Mouse (Mus musculus): Measurements from ENCODE around the gene Schip1.
"Not testable (repeated sequence)": the region's sequence is repeated elsewhere in the genome, so short reads cannot be mapped to it uniquely, and the experiment has no call there.

Gene Schip1

DNA sequence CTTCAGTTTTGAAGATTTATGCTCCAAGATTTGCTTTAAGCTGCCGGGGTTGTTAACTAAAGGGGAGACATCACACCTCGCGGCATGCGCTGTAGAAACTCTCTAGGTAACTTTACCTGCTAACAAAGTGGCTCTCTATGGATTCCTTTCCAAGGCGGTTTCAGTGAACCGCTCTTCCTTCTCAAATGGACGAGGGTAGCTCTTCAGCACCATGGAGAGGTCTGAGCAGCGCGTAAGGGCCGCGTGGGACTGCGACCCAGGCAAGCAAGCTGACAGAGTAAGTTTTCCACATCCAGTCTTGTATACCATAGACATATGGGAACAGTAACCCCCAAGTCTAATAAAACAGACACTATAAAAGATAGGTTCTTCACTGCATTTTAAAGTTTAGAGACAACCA lies at the start of gene Schip1:
Schip1 (plus strand) TSS at position 72 of the 400 bp plus-strand sequence.
- no peak for DNase-seq (ENCODE audit: extremely low read depth, low read depth)

DNA sequence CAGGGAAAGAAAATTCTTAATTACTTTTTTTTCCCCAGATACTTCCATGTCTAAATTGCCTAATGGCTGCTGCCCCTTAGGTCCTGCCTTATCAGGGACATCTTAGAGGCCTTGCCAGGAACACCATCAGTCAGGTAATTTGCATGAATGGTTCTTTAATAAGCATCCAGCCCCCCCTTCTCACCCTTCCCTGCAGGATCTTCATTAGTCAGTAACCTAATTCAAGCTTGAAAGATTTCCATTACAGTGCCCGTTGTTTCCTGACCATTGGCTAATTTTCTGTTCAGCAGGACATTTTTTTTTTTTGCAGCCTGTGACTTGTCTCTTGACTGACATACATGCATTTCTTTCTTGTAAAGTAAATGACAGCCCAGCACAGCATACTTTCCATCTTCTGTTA lies 48.8 kb upstream of the Schip1 start:
- no peak for DNase-seq (ENCODE audit: extremely low read depth, low read depth)

DNA sequence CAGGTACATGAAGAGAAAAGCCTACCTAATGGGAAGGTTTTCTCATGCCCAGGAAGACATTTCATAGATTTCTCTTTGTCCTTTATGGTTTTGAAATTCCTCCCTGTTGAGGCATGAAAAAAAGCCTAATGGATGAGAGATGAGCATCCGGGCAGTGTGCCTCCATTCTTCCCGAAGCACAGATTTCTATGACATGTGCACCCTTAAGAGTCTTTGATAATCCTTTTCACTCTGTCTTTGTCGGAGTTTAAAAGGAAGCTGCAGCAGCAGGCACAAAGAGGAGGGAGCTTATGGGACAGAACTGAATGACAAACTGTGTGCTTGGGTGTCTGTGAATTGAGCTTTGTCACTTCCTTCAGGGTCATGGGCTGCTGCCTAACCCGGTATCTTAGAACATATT lies 45.2 kb upstream of the Schip1 start:
- DNase-seq (ENCODE audit: extremely low read depth, low read depth), result no peak

DNA sequence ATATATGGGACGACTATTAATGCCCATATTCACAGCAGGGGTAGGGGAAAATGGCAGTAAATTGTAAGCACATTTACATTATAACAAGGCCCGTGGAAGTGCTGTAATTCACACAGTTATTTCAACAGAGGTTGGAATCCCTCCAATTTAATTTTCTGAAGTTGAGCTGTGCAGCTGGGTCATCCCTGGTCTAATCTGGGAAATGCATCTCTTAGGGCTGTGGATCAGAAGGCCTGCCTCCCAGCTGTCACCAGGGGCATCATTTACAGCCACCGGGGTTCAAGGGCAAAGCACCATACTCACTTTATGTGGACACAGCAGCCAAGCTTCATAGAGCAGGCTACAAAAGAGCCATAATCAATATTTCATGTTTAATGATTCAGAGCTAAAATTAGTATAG lies 28.5 kb upstream of the Schip1 start:
- DNase-seq (ENCODE audit: extremely low read depth, low read depth), result no peak

DNA sequence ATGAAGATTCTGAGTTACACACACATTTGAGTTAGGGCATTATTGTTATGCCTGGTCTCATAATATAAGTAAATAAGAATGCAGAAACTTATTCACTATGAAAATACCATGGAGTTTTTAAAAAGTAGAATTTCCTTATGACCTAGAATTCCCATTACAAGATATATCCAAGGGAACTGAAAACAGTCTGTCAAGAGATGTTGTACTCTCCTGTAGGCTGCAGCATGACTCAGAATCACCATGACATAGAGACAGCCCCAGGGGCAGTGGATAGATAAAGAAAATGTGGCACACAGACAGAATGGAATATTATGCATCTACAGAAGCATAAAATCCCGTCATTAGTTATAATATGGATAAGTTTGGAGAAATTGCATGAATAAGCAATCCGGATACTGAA lies 21.7 kb upstream of the Schip1 start:
- DNase-seq (ENCODE audit: extremely low read depth, low read depth), result no peak

DNA sequence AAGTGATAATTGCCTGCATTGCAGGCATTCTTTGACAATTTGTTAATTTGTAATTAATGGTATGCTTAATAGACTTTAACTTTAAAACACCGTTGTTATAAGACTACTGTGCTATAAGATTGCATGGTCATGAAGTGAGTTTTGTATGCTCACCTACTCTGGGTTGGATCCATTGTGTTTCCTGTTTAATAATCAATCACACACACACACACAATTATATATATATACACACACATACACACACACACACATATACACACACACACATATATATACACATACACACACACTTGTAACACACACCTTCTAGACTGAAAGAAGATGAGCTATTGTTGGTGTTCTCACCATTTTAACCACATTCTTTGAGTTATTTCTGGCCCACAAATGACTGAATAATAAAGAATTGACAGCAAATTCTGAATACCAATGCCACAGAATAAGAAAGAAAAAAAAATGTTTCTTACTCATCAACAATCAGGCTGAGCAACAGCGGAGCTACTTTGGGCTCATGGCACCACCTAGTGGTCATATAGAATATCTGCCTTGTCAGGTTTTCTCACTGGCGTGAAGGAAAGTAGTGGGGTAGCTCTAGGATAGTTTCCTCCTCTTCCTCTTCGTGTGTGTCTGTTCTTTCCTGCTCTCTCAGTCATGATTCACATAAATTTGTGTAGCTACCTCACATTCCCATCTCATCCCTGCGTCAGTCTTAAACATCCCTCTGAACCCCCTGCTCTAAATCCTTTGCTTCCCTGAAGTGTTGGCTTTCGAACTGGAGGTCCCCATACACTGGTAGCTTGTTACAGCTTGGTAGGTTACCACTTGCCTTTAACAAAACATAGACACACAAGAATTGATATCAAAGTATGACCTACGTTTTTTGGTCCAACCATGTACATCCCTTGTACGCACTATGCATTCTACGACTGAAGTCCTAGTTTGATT lies 18.9 kb upstream of the Schip1 start:
- DNase-seq (ENCODE audit: extremely low read depth, low read depth), result peak; percentile 25

DNA sequence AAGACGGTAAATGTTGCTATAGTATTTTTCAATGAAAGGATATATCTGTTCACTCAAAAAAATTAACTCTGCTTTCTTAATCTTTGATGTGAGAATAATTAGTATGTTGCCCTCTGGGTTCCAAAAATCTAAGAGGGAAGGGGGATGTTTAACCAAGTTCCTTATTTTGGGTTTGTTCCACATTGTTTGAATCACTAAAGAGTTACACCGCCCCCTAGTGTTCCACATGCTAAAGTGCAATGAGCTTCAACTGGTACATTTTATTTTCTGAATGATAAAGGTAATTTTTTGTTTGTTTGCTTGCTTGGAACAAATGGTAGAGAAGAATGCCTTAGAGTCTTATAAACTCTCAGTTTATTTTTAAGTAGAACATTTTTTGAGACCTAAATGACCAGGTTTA lies 11.1 kb upstream of the Schip1 start:
- DNase-seq (ENCODE audit: extremely low read depth, low read depth), result peak; percentile 44

DNA sequence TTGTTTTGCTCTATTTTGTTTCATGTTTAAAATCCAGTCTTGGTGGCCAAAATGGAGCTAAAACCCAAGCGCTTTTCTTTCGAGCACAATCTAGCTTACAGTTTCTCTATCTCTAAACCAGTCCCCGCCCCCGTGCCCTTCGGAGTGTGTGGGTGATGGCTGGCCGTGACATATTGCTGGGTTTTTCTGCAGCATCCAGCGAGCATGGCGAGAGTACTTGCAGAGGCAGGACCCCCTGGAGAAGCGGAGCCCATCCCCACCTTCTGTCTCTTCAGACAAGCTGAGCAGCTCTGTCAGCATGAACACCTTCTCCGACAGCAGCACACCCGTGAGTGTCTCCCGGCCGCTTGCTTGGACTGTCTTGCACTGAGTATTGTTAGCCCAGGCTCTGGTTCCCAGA lies 9.5 kb upstream of the Schip1 start:
- no peak for DNase-seq (ENCODE audit: extremely low read depth, low read depth)

DNA sequence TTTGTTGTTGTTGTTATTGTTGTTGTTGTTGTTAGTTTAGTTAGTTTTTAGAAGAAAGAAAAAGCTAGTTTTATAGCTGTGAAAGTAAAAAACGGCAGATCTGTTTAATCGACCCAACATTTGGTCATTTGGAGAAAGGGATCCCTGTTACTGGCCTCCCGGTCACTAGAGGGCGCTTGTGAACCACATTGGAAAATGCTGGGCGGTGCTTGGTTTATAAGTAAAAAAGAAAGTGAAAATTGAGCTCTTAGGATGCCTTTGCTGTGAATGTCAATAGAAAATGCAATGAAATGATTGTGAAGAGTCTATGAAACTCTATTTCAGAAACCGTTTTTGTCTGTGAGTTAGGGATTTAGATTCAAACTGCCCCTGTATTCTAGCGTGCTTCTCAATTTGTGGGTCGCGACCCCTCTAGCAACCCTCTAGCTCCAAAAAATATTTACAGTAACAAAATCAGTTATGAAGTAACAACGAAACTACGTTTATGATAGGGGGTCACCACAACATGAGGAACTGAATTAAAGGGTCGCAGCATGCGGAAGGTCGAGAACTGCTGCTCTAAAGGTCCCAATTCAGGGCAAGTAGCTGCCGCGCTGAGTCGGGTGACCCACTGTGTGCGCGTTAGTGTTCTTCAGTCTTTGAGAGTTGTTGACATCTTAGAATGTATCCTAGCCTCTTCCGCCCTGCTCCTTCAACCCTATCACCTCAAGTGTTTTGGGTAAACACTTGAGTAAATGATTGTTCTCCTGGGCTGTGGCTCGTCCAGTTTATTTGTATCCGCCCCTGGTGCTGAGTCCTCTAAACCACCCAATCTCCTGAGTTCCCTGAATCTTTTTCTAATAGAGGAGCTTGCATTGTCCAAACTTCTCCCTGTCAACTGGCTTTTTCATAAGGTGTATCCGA lies 8.0 kb upstream of the Schip1 start:
- DNase-seq (ENCODE audit: extremely low read depth, low read depth), result peak; percentile 52

DNA sequence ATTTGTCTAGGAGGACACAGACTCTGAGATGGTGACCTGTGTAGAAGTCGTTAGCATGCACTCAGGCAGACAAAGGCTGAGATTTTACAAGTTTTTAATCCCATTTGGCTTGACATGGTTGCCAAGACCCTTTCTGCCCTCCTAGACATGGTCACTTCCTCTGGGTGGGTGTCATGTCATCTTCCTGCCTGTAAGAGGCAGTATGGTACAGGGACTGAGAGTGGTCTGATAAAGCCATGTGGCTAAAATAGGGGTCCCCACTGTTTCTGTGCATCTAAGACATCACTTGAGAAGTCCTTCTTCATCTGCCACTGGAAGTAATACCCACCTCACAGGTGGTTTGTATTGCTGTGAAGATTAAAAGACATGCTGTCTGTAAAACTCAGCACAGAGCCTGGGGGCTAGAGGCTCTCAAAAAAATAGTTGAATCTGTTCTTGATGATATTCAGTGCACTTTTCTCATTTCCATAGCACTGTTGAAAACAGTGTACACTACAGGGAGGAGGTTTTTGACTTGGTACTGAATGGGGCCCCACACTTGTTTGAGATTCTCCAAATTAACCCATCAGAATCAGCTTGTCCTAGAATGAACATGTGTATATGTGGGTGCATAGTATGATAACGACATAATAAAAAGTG lies 5.3 kb upstream of the Schip1 start:
- DNase-seq (ENCODE audit: extremely low read depth, low read depth), result peak; percentile 12

DNA sequence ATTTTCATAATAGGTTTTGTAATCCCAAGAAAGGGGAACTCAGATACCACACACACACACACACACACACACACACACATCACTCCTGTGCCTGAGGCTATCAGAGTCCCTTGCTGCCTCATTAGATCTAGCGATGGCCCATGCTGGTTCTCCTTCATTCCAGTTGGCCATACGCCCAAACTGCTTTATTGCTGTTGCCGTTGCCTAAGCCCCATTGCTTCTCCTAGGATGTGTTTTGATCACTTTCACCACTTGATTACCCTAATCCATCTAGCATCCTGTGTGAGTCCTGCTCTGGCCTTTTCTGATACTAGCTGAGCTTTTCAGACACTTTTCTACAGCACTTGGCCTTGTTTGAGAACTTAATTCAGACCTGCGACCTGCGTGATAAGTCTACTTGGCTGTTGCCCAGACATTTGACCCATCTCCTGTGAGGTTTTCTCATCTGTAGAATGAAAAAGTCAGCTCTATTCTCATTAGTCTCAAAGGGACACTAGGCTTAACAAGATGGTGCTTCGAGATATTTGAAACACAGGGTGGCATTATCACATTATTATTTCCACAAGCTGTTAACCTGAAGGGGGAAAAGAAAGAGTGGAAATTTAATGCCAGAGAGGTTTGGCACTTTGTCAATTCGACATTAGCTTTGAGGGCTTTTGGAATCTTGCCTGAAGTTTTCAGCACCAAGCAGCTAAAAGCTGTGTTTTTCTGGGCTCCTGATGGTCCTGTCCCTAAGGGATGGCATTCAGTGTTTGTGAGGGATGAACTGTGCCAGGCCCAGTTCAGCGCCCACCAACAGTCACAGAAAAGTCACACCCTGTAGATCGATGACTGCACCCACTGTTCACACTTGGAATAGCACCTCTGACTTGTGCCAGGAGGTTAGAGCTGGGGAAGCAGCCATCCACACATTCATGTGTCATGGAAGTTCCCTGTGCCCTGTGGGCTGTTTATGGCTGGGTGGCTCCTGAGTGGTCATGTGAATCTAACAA lies 7.1 kb downstream of the Schip1 start:
- DNase-seq (ENCODE audit: extremely low read depth, low read depth), result no peak

DNA sequence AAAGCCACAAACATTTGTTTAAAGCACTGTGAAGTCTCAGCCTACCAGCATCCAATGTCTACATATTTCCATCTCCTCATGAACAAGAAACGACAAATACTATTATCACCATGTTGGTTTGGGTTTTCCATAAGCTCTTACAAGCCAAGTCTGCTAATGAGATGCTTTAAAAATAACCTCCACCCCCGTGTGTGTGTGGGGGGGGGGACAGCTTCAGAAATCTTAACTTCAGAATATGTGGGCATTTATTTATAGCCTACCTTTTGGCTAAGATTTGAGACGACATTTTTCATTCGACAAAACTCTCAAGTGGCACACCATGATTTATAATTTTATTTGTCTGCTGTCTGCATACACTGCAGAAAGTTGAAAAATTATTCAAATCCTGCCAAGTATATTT lies 12.8 kb downstream of the Schip1 start:
- no peak for DNase-seq (ENCODE audit: extremely low read depth, low read depth)

DNA sequence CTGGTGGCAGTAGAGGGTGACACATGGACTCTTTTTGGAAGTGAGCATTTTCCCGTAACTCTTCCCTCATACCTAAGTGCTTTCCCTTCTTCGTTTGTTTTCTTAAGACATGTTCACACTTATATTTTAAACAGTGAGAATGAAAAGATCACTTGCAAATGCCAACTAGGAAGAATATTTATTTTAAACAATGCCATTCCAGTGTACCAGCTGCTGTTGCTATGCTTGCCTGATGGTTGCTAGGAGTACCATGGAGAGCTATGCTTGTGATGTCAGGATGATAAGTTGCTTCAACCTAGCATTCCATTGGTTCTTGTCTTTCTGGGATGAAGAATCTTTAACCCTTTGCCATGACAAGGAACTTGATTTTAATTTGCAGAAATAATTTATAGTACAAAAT lies 20.4 kb downstream of the Schip1 start:
- no peak for DNase-seq (ENCODE audit: extremely low read depth, low read depth)

DNA sequence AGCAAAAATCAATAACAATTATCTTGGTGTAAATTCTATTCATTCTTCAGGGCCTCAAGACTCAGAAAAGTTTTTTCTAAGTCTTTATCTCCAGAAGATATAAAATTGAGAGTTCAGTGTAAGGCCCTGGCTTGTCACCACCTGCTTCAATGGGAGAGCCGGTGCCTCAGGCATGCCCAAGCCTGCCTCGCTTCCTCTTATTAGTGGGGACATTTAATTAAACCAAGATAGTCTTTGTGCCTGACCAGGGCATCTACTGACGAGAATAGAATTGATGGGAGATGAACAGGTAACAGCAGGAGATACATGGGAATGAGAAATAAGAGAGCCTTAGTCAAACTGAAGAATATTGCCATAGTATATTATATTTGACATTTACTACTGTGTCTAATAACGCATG lies 27.5 kb downstream of the Schip1 start:
- DNase-seq (ENCODE audit: extremely low read depth, low read depth), result no peak

DNA sequence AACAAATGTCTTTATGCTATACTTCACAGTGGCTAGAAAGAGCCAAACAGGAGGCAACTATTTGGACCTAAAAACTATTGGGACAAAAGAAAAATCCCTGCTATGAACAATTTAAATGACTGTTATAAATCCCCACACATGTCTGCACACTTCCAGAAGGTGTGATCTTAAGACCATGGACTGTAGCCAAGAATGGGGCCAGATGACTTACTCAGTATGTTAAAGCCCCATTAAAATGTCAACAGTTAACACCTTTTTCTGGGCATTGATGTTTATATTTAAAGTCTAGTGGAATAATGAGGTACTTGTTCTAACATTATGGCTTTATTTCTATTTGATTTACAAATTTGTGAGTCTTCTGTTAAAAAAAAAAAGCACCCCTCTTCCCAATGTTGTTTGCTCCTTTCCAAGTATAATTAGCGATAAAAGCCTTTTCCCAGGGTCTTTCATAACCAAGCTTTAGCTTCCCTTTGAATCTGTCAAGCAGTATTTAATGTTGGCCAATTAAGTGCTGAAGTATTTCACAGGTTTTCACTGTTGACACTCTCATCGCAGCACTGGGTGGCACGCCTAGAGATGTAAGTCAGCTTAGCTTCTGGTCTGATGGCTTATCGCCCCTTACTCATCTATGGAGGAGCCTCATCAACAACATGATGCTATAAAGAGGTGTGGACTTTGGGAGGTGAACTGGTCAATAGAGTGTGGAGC lies 32.3 kb downstream of the Schip1 start:
- DNase-seq (ENCODE audit: extremely low read depth, low read depth), result no peak

DNA sequence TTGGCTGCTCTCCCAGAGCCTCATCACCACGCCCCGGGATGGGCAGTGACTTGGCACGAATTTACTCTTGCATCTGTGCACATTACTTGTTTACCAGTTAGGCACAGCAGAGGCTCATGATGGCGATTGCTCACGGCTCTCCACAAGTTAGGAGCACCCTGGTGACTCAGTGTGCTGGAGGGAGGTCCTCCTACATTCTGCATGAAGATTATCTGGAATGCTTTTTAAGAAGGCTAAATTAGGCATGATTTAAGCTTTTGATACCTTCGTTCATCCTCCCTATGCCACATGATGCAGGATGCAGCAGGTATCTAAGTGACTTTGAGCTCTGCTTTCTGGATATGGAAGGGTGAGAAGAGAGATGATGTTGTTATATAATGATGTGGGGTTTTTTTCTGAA lies 35.0 kb downstream of the Schip1 start:
- DNase-seq (ENCODE audit: extremely low read depth, low read depth), result not testable (repeated sequence)

DNA sequence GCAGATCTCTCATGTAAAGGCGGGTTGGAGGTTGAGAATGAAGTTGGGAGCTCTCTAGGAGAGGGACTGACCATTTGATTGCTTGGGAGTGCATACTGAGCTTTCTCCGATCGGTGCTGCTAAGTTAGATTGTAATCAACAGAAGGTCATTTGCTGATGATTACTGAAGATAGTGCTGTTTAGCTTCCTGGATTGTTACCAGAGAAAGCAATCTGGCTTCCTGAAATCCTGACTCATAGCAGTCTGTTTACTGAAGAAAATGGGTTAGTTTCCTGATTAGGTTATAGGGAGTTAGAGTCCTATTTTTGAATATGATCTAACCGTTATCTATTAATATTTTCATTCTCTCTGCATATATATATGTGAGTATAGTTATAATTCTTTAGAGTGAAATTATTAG lies 36.7 kb downstream of the Schip1 start:
- DNase-seq (ENCODE audit: extremely low read depth, low read depth), result no peak

DNA sequence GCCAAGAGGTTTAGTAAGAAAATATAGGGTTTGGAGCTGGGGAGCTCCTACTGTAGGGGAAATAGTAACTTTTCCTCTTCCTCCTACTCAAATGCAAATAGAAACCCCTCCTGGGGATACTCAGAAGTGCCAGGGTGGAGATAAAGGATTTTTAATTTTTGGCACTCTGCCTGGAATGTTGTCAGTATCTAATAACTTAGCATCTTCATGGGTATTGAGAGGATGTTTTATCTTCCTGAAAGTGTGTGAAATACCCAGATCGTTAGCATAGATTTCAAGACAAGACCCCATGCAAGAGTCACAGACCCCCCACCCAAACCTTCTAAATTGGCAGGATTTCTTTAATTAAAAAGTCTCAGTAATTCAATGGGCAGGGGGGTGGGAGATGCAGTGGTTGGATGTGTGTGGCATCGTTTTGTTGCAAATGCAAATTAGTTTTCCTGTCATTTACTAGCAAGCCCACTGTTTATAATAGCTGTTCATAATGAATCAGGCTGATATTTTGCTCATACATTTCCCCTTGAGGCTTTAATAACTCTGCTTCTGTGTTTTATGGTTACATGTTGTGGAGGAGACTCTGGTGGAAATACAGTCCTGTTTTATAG lies 40.6 kb downstream of the Schip1 start:
- DNase-seq (ENCODE audit: extremely low read depth, low read depth), result no peak

DNA sequence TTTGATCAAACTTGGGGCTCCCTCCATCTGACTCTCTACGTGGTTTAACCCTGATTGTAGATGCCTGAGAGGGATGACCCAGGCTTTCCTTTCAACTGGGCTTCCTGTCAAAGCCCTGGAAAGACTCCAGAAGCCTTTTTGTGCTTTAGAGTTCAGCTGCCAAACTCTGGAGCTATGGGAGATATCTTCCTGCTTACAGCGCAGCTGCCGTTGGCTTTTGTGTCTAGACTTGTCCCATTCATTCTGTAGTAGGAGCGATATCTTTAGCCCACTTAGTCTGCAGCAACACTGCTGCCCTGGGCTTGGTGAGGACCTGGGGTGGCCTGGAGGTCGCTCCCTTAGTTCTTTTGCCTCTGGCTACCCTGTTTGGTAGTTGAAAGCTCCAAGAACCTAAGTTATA lies 56.7 kb downstream of the Schip1 start:
- no peak for DNase-seq (ENCODE audit: extremely low read depth, low read depth)

Measured in MEL-GATA-1-ER (cell line).